Mouse (Mus musculus) urinary bladder, postnatal 25 days (tissue): ENCODE measurements around the gene Vcl.

ENCODE experiments used
- DNase-seq: peaks from one replicate; pipeline ENCODE4 v3.0.0; 2022; ENCODE audit warnings: low spot score

Vcl gene

GRCm38 (mm10) chr14:20938860-20939259 is 9.7 kb downstream of the Vcl start:
- no peak for DNase-seq

DNA sequence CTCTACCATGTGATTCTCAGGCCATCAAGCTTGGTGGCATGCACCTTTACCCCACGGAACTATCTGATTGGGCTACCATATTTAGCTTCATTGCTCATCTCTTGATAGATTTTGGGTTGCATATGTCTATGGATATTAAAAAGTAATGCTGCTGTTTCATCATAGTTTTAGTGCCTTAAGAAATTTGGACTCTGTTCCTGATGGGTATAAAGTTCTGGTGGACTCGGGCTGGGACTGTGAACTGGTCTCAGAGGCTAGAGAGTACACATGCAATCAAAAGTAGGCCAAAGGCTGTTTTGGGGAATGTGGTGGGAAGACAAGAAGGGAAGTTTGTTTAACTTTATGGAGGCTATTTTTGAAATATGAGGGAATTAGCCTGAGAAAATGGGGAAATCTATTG is 16.1 kb downstream of the Vcl start:
- no peak for DNase-seq

GRCm38 (mm10) chr14:20956021-20956420 is 26.8 kb downstream of the Vcl start:
- DNase-seq, result no peak

DNA sequence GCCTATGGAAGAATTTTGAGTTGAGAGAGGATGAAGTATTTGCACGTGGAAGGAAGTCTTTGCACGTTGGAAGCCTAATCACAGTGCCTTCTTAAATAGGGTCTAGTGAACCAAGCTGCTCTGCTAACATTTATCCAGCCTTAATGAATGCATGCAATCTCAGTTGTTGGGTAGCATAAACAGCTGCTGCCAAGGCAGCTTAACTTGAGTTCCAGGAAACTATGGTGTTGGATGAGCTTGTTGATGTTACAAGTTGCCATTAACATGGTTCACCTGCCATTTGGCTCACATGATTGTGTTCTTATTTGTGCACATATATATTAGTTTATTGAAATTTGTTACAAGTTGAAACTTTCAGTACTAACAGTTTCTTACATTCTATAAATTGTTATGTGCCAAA is 29.8 kb downstream of the Vcl start:
- no peak for DNase-seq

DNA sequence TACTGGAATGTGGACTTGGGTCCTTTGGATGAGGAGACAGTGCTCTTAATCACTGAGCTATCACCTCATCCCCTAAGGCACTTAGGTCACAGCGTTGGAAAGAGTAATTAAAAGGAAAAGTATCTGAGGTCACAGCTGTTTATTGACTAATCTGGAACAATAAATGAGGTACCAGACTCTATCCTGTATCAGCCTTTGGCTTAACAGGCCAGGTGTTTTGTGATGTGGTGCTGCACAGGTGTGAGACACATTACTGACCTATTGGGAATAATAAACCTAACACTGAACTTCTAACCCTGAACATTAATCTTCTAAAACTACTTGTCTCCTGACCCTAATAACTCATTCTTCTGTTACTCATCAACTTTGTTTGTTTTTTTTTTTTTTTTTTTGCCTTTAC is 33.3 kb downstream of the Vcl start:
- DNase-seq, result no peak

DNA sequence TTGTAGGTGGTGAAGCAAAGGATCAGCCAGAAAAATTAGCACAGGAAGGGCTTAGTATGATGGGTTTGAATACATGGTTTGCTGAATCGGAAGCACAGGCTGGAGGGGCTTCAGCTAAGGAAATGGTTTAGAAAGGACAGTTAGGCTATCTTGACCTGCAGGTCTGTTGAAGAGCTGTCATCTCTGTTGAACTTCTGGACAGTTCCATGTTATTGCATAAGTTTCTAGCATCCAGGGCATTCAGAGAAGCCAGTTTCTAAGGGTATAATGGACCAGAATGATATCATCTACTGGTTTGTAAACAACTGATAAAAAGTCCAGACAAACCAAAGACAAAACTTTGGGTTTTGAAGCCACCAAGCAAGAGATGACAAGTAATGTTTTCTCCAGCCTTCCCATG is 33.7 kb downstream of the Vcl start:
- no peak for DNase-seq

- DNase-seq, result no peak
These were observed 34.7 kb downstream of the Vcl start for GRCm38 (mm10) chr14:20963863-20964262.

DNA sequence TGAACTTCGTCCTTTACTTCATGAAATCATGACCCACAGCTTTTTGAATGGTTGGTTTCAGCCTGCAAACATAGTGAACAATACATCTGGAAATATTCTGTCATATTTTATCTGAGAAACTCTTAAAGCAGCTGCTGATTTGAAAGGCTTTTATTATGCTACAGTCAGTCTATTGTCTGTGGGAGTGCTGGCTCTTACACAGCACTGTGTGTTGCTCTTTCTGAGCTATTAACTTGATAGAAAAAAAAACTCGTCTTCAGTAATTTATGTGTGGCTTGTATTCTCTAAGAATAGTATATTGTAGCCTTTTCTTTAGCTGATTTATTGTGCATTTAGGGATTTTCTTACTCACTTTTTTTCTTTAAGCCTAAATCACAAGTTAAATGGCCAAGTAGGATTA is 35.1 kb downstream of the Vcl start:
- DNase-seq, result no peak

DNA sequence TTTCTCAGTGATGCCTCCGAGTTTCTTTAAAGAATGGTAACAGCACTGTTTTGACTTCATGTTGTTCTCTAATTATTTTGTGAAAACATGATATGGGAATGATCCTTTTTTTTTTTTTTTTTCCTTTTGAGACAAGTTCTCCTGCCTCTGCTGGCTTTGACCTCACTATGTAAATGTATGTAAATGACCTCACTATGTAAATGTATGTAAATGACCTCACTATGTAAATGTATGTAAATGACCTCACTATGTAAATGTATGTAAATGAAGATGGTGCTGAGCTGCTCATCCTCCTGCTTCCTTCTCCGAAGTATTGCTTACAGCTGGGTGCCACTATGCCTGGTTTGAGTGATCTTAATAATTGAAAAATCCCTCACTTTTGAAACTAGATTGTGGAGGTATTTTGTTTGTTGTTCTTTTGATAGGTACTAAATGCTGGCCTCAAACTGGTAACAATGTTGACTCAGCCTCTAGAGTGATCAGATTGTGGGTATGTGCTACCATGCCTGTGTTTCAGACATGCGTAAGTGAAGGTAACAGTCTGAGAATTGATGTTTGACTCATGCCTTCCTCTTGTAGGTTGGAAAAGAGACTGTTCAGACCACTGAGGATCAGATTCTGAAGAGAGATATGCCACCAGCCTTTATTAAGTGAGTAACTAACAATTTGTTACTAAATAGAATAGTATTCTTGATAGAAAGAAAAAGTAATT is 37.9 kb downstream of the Vcl start:
- DNase-seq, result no peak

- no peak for DNase-seq
These were observed 39.9 kb downstream of the Vcl start for GRCm38 (mm10) chr14:20969066-20969465.

GRCm38 (mm10) chr14:20970389-20970788 is 41.2 kb downstream of the Vcl start:
- DNase-seq, result no peak

- no peak for DNase-seq
These were observed 41.7 kb downstream of the Vcl start for GRCm38 (mm10) chr14:20970927-20971326.

DNA sequence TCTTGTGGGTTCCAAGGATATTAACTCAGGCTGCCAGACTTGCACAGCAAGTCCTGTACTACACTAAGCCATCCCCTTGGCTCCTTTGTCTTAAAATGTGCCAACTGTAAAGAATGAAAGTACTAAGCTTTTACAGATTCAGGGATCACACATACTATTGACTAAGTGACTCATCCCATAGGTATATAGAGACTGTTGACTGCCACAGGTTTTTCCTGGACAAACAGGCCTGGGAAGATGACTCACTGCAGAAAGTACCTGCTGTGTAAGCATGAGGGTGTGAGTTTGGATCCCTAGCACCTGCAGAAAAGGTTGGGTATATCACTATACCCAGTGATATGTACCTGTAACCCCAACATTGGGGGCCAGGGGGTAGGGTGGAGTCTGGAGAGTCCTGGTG is 44.6 kb downstream of the Vcl start:
- peak; percentile 23 for DNase-seq

DNA sequence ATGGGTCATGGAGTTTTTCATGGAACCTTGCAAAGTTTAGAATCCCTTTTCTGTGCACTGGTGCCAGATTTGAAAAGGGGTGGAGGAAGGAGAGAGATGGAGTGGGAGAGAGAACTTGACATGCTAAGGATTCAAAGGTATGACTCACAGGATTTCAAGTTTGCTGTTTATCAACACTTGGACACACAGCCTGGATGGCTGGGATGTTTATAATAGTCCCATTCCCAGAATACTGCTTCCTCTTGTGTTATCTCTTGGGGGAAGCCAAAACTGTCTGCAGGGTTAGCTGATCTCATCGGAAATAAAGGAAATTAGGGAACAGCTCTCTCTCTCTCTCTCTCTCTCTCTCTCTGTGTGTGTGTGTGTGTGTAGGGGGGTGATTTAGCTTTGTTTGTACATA is 47.5 kb downstream of the Vcl start:
- no peak for DNase-seq

GRCm38 (mm10) chr14:20977726-20978125 is 48.5 kb downstream of the Vcl start:
- DNase-seq, result no peak

DNA sequence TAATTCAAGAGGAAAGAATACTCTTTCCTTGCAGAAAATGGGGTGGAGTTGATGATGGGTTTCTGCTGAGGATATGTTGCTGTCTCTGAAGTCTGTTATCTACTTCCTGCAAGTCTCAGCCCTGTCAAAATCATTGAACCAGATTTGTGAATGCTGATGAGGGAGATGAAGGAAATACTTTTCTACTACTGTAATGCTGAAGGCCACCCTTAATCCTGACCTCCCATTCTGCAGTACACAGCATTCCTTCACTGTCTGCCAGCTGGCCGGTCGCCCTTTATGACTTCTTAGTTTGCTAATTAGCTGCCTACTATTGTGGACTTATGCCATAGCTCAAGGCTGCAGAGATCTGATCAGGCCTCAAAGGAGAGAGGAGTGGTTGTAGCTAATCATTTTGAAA is 54.6 kb downstream of the Vcl start:
- no peak for DNase-seq

GRCm38 (mm10) chr14:20985482-20985881 is 56.3 kb downstream of the Vcl start:
- no peak for DNase-seq

- no peak for DNase-seq
These were observed 62.3 kb downstream of the Vcl start for GRCm38 (mm10) chr14:20991492-20991891.

GRCm38 (mm10) chr14:20993067-20993691 is 64.0 kb downstream of the Vcl start:
- DNase-seq, result peak; percentile 32

- DNase-seq, result no peak
These were observed 65.3 kb downstream of the Vcl start for GRCm38 (mm10) chr14:20994475-20994874.

GRCm38 (mm10) chr14:20995497-20995896 is 66.3 kb downstream of the Vcl start:
- no peak for DNase-seq

- DNase-seq, result no peak
These were observed 67.2 kb downstream of the Vcl start for GRCm38 (mm10) chr14:20996361-20996760.

- no peak for DNase-seq
These were observed 68.3 kb downstream of the Vcl start for GRCm38 (mm10) chr14:20997548-20997947.

GRCm38 (mm10) chr14:20999617-21000016 is 70.4 kb downstream of the Vcl start:
- no peak for DNase-seq
